ENCODE assay signal across 8 mouse cellular contexts in the genomic region with DNA sequence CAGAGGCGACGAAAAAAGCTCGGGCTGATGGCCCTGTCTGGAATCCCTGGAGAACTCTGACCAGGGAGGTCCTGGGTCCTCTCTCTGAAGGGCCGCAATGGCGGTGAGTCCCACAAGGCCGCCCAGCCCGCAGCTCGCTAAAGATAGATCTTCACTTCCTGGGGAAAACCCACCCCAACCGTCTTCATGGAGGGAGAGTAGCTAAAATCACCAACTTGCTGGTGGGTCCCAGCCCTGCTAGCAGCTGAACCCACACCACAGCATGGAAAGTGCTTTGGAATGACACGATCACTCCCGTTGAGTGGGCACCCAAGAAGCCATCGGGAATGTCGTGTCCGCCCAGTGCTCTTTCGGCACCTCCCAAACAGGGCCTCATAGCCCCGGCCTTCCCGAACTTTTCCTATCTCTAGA. TPM values are rescaled to one million over a fixed set of nuclear protein-coding genes. Genes with fewer than 3 reads are reported as not detected.
DNase-seq lines count a peak whose midpoint lies in the region; ATAC-seq and TF ChIP-seq lines count a peak whose summit lies in the region.

No protein-coding gene starts in this region.

- no peak for TF ChIP-seq POLR2A in limb, embryonic 14.5 days (IDR thresholded peaks at IDR 0.05; ENCODE audit: borderline replicate concordance, extremely low read depth, insufficient read depth, insufficient read length)

- H3K9me3 ChIP-seq in neural tube, embryonic 11.5 days (ENCODE audit: control insufficient read depth, low read length) = no peaks in the 10 kb centered on the region
- H3K9me3 ChIP-seq in limb, embryonic 14.5 days (ENCODE audit: control insufficient read depth, low read length) = no peaks in the 10 kb centered on the region
- no peaks in the 10 kb centered on the region for H3K9me3 ChIP-seq in stomach, embryonic 16.5 days (replicated peaks; ENCODE audit: control insufficient read depth, low read length)

- ATAC-seq in cerebellum, adult (ENCODE audit: insufficient number of reproducible peaks, low FRiP score, low TSS enrichment) = no peak
- ATAC-seq in neural tube, embryonic 11.5 days (ENCODE audit: insufficient read depth, low FRiP score, low TSS enrichment) = no peak
- ATAC-seq in limb, embryonic 14.5 days (ENCODE audit: low FRiP score, low read depth) = no peak
- ATAC-seq in stomach, embryonic 16.5 days (ENCODE audit: insufficient read depth, low FRiP score) = no peak

- WGBS in neural tube, embryonic 11.5 days = 84% methylated on average over 17 of the region's 17 CpGs
- 86% methylated on average over 17 of the region's 17 CpGs for WGBS in limb, embryonic 14.5 days
- 71% methylated on average over 17 of the region's 17 CpGs for WGBS in stomach, embryonic 16.5 days

- no peak overlapping the region for H3K9ac ChIP-seq in neural tube, embryonic 11.5 days (ENCODE audit: low read length)
- peak overlapping the region; percentile 74; the same call in 1 of the 2 replicates for H3K9ac ChIP-seq in limb, embryonic 14.5 days (ENCODE audit: low read depth, low read length, severe bottlenecking)
- H3K9ac ChIP-seq in stomach, embryonic 16.5 days (ENCODE audit: low read length) = peak overlapping the region; percentile 87; the same call in 1 of the 2 replicates

- H3K36me3 ChIP-seq in neural tube, embryonic 11.5 days (ENCODE audit: control insufficient read depth, insufficient read depth, low read length) = peaks cover 25% of the 10 kb centered on the region
- H3K36me3 ChIP-seq in limb, embryonic 14.5 days (ENCODE audit: control insufficient read depth, insufficient read depth, low read length) = peaks cover 49% of the 10 kb centered on the region
- peaks cover 20% of the 10 kb centered on the region for H3K36me3 ChIP-seq in stomach, embryonic 16.5 days (ENCODE audit: control insufficient read depth, insufficient read depth, low read length)

- H3K27me3 ChIP-seq in neural tube, embryonic 11.5 days (ENCODE audit: control insufficient read depth, insufficient read depth, low read length) = no peaks in the 10 kb centered on the region
- H3K27me3 ChIP-seq in limb, embryonic 14.5 days (ENCODE audit: control insufficient read depth, insufficient read depth, low read length) = no peaks in the 10 kb centered on the region
- no peaks in the 10 kb centered on the region for H3K27me3 ChIP-seq in stomach, embryonic 16.5 days (ENCODE audit: control insufficient read depth, insufficient read depth, low read length)

- H3K4me3 ChIP-seq in neural tube, embryonic 11.5 days (ENCODE audit: low read depth, low read length) = peak overlapping the region; percentile 62; the same call in 1 of the 2 replicates
- peak overlapping the region; percentile 67; the same call in 1 of the 2 replicates for H3K4me3 ChIP-seq in limb, embryonic 14.5 days (replicated peaks; ENCODE audit: low read length)
- H3K4me3 ChIP-seq in stomach, embryonic 16.5 days (replicated peaks; ENCODE audit: low read length) = peak overlapping the region; percentile 84; the same call in 1 of the 2 replicates

- H3K27ac ChIP-seq in neural tube, embryonic 11.5 days (ENCODE audit: low read depth, low read length) = no peak overlapping the region
- H3K27ac ChIP-seq in limb, embryonic 14.5 days (replicated peaks; ENCODE audit: low read depth, low read length) = 0 out of 2 replicates have a peak overlapping the region, but pooled peaks have one; percentile 75
- no peak overlapping the region for H3K27ac ChIP-seq in stomach, embryonic 16.5 days (ENCODE audit: low read length)

- peak overlapping the region; percentile 99; the same call in 1 of the 2 replicates for H3K4me2 ChIP-seq in neural tube, embryonic 11.5 days (ENCODE audit: low read depth)
- peak overlapping the region; percentile 83 for H3K4me2 ChIP-seq in limb, embryonic 14.5 days (replicated peaks; ENCODE audit: low read depth, low read length, severe bottlenecking)
- peak overlapping the region; percentile 85 for H3K4me2 ChIP-seq in stomach, embryonic 16.5 days (ENCODE audit: low read depth, low read length)

- peak; percentile 54 for DNase-seq in cerebellum, adult 11-12 months
- DNase-seq in neural tube, embryonic 11.5 days (ENCODE audit: low spot score) = no peak
- DNase-seq in neural tube, embryonic 10.5 days (ENCODE audit: extremely low spot score, low spot score) = no peak
- DNase-seq in limb, embryonic 14.5 days (ENCODE audit: low spot score) = no peak
- no peak for DNase-seq in right cerebral cortex, postnatal 36 days (ENCODE audit: low spot score in 2 of 2)
- no peak for DNase-seq in embryo, embryonic 11 days

- H3K4me1 ChIP-seq in neural tube, embryonic 11.5 days (ENCODE audit: control insufficient read depth, insufficient read depth, low read length) = peaks cover 24% of the 10 kb centered on the region
- H3K4me1 ChIP-seq in limb, embryonic 14.5 days (ENCODE audit: control insufficient read depth, insufficient read depth, low read length) = peaks cover 16% of the 10 kb centered on the region
- peaks cover 25% of the 10 kb centered on the region for H3K4me1 ChIP-seq in stomach, embryonic 16.5 days (ENCODE audit: control insufficient read depth, insufficient read depth, low read length)

RNA-seq across cellular contexts. Expression of a gene that starts 1.2 kb away (rescaled TPM):
- 173 and 190 TPM in 2 replicates for polyA plus RNA-seq in neural tube, embryonic 11.5 days (2014; fragmentation: Nextera tagmentation; extraction: Ambion mirVana)
- 144 and 198 TPM in 2 replicates for polyA plus RNA-seq in limb, embryonic 14.5 days (2012; rRNA removed)
- 124 and 132 TPM in 2 replicates for polyA plus RNA-seq in limb, embryonic 14.5 days (2014; fragmentation: Nextera tagmentation; extraction: Ambion mirVana)
- 112 and 137 TPM in 2 replicates for polyA plus RNA-seq in stomach, embryonic 16.5 days (2015; fragmentation: Nextera tagmentation; extraction: Ambion mirVana)

RNA-seq across cellular contexts. Expression of a gene that starts 1.3 kb away (rescaled TPM):
- polyA plus RNA-seq in neural tube, embryonic 11.5 days (2014; fragmentation: Nextera tagmentation; extraction: Ambion mirVana) = 52.1 and 58.2 TPM in 2 replicates
- polyA plus RNA-seq in limb, embryonic 14.5 days (2012; rRNA removed) = 23.1 and 28.3 TPM in 2 replicates
- polyA plus RNA-seq in limb, embryonic 14.5 days (2014; fragmentation: Nextera tagmentation; extraction: Ambion mirVana) = 40.9 and 42.7 TPM in 2 replicates
- polyA plus RNA-seq in stomach, embryonic 16.5 days (2015; fragmentation: Nextera tagmentation; extraction: Ambion mirVana) = 27.9 and 38.5 TPM in 2 replicates

RNA-seq across cellular contexts. Expression of a gene that starts 8.4 kb away (rescaled TPM):
- 179 and 189 TPM in 2 replicates for polyA plus RNA-seq in neural tube, embryonic 11.5 days (2014; fragmentation: Nextera tagmentation; extraction: Ambion mirVana)
- 208 and 280 TPM in 2 replicates for polyA plus RNA-seq in limb, embryonic 14.5 days (2012; rRNA removed)
- polyA plus RNA-seq in limb, embryonic 14.5 days (2014; fragmentation: Nextera tagmentation; extraction: Ambion mirVana) = 184 and 191 TPM in 2 replicates
- polyA plus RNA-seq in stomach, embryonic 16.5 days (2015; fragmentation: Nextera tagmentation; extraction: Ambion mirVana) = 134 and 147 TPM in 2 replicates

RNA-seq across cellular contexts. Expression of a gene that starts 10.0 kb away (rescaled TPM):
- polyA plus RNA-seq in neural tube, embryonic 11.5 days (2014; fragmentation: Nextera tagmentation; extraction: Ambion mirVana) = 166 and 179 TPM in 2 replicates
- polyA plus RNA-seq in limb, embryonic 14.5 days (2012; rRNA removed) = 123 and 175 TPM in 2 replicates
- 91.5 and 115 TPM in 2 replicates for polyA plus RNA-seq in limb, embryonic 14.5 days (2014; fragmentation: Nextera tagmentation; extraction: Ambion mirVana)
- 82.0 and 86.6 TPM in 2 replicates for polyA plus RNA-seq in stomach, embryonic 16.5 days (2015; fragmentation: Nextera tagmentation; extraction: Ambion mirVana)

RNA-seq across cellular contexts. Expression of a gene that starts 29.0 kb away (rescaled TPM):
- 10.5 and 11.7 TPM in 2 replicates for polyA plus RNA-seq in neural tube, embryonic 11.5 days (2014; fragmentation: Nextera tagmentation; extraction: Ambion mirVana)
- 14.3 and 17.8 TPM in 2 replicates for polyA plus RNA-seq in limb, embryonic 14.5 days (2012; rRNA removed)
- polyA plus RNA-seq in limb, embryonic 14.5 days (2014; fragmentation: Nextera tagmentation; extraction: Ambion mirVana) = 7.8 and 8.8 TPM in 2 replicates
- polyA plus RNA-seq in stomach, embryonic 16.5 days (2015; fragmentation: Nextera tagmentation; extraction: Ambion mirVana) = 5.6 and 7.9 TPM in 2 replicates
